Mouse (Mus musculus): ENCODE results near the gene Igsf9b. TPM values are rescaled to one million over a fixed set of nuclear protein-coding genes. Genes with fewer than 3 reads are reported as not detected.
A peak's percentile ranks its signal among the peaks of the same experiment; 100 is the strongest.

Gene Igsf9b
- total and polyA plus RNA-seq, 3 experiments = 1.8 to 12.4 (median 5.2) TPM

DNA sequence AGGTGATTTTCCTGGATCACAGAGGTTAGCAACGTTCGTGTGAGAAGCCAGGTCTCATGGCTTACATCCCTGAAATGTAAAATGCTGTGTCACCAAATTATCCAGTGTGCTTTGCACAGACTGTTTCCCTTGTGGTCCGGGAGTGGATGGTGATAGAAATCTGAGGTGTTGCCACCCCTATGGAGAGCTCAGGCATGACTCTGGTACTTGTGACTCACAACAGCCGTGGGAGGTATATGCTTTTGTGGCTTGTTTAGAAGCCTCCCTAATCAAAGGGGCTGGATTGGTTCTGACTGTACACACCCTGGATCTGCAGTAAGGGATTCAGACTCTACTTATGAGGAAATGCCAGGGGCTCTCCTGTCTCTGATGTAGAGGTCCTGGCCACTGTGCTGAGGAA, 12.7 kb upstream of the Igsf9b start:
- in situ Hi-C loops (cut with MboI; ENCODE audit: low pct_ligation_motif_present, low pct_unique_long_range_greater_than_20kb, low sequenced_read_pairs) (no loop called here), dilution Hi-C loops (cut with MboI; ENCODE audit: extremely low pct_ligation_motif_present, extremely low pct_unique_long_range_greater_than_20kb, low sequenced_read_pairs) (no loop called here)
- no peak overlapping the region for H3K27ac ChIP-seq (ENCODE audit: insufficient read depth, low read depth)
- no peak overlapping the region for H3K9ac ChIP-seq (ENCODE audit: insufficient read depth, low read depth)
- H3K36me3 ChIP-seq (replicated peaks in 1 of 2; ENCODE audit: control insufficient read depth in 1 of 2, insufficient read depth in 1 of 2, low read length in 1 of 2) = no peaks in the 10 kb centered on the region
- peak overlapping the region in 1 of 3 experiments; percentile 4 for H3K4me3 ChIP-seq (replicated peaks in 1 of 3; ENCODE audit: low read depth in 2 of 3, low read length in 2 of 3, poor library complexity in 1 of 3)
- no peak for TF ChIP-seq ETS1 (conservative IDR thresholded peaks at IDR 0.05; ENCODE audit: low read depth, low read length)
- TF ChIP-seq POLR2AphosphoS2 (IDR thresholded peaks at IDR 0.05; ENCODE audit: low read depth, low read length) = no peak
- TF ChIP-seq NRF1 (IDR thresholded peaks at IDR 0.05; ENCODE audit: low read depth, low read length) = no peak
- TF ChIP-seq USF2 (conservative IDR thresholded peaks at IDR 0.05; ENCODE audit: low read depth, low read length) = no peak
- no peak for TF ChIP-seq USF1 (IDR thresholded peaks at IDR 0.05; ENCODE audit: low read depth, low read length)
- no peak for TF ChIP-seq SIN3A (IDR thresholded peaks at IDR 0.05; ENCODE audit: low read length)
- TF ChIP-seq SMC3 (IDR thresholded peaks at IDR 0.05; ENCODE audit: low read depth, low read length) = no peak
- TF ChIP-seq JUND (conservative IDR thresholded peaks at IDR 0.05; ENCODE audit: low read depth, low read length) = no peak
- TF ChIP-seq ZKSCAN1 (IDR thresholded peaks at IDR 0.05; ENCODE audit: borderline replicate concordance, low read depth, low read length) = no peak
- no peaks in the 10 kb centered on the region for H3K9me3 ChIP-seq (replicated peaks; ENCODE audit: low read length)
- H3K4me1 ChIP-seq (ENCODE audit: control insufficient read depth in 1 of 2, insufficient read depth in 2 of 2) = peaks cover 23 to 37% of the 10 kb centered on the region in 2 experiments
- no peak for DNase-seq (ENCODE audit: extremely low read depth)
- H3K79me2 ChIP-seq (replicated peaks; ENCODE audit: control insufficient read depth, extremely low read depth, insufficient read depth, poor library complexity, severe bottlenecking) = no peaks in the 10 kb centered on the region
- H3K27me3 ChIP-seq (replicated peaks) = no peaks in the 10 kb centered on the region
- H3K4me2 ChIP-seq (ENCODE audit: insufficient read depth, low read depth, poor library complexity, severe bottlenecking) = no peak overlapping the region

DNA sequence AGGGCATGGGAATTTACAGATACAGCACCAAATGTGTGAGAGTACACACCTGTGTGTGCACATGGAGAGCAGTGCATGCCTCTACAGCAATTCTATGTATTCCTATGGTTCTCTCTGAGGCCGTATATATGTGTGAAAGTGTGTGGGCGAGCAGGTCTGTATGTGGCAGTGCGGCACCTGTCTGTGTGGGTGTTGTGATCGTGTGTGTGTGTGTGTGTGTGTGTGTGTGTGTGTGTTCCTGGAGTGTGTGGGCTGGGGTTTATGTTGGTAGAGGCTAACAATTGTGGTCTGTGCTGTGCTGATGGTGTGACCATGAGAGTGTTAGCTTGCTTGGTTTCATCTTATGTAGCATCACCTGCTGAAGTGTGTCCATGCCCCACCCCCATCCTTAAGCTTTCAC, 12.1 kb upstream of the Igsf9b start:
- Histone ChIP-seq H3K79me2 (replicated peaks; ENCODE audit: control insufficient read depth, extremely low read depth, insufficient read depth, poor library complexity, severe bottlenecking) (no peaks in the 10 kb centered on the region), H3K9ac (ENCODE audit: insufficient read depth, low read depth) (no peak overlapping the region), H3K27me3 (replicated peaks) (no peaks in the 10 kb centered on the region), H3K36me3 (replicated peaks in 1 of 2; ENCODE audit: control insufficient read depth in 1 of 2, insufficient read depth in 1 of 2, low read length in 1 of 2) (no peaks in the 10 kb centered on the region), H3K4me2 (ENCODE audit: insufficient read depth, low read depth, poor library complexity, severe bottlenecking) (no peak overlapping the region), H3K4me3 (replicated peaks in 1 of 3; ENCODE audit: low read depth in 2 of 3, low read length in 2 of 3, poor library complexity in 1 of 3) (peak overlapping the region in 1 of 3 experiments; percentile 8), H3K27ac (ENCODE audit: insufficient read depth, low read depth) (peak overlapping the region; percentile 11; the same call in 1 of the 2 replicates), H3K9me3 (replicated peaks; ENCODE audit: low read length) (no peaks in the 10 kb centered on the region), H3K4me1 (ENCODE audit: control insufficient read depth in 1 of 2, insufficient read depth in 2 of 2) (peaks cover 23 to 37% of the 10 kb centered on the region in 2 experiments)
- no peak for TF ChIP-seq CTCF (conservative IDR thresholded peaks at IDR 0.05 in 1 of 2, IDR thresholded peaks at IDR 0.05 in 1 of 2; ENCODE audit: low read depth in 2 of 2, low read length in 2 of 2)
- no peak for TF ChIP-seq BHLHE40 (IDR thresholded peaks at IDR 0.05; ENCODE audit: low read depth, low read length)
- TF ChIP-seq NELFE (IDR thresholded peaks at IDR 0.05; ENCODE audit: low read depth, low read length) = no peak
- TF ChIP-seq RAD21 (IDR thresholded peaks at IDR 0.05; ENCODE audit: low read depth, low read length) = no peak
- TF ChIP-seq KAT2A (IDR thresholded peaks at IDR 0.05; ENCODE audit: insufficient replicate concordance, low read length) = no peak
- in situ Hi-C loops (cut with MboI; ENCODE audit: low pct_ligation_motif_present, low pct_unique_long_range_greater_than_20kb, low sequenced_read_pairs) = no loop called here
- dilution Hi-C loops (cut with MboI; ENCODE audit: extremely low pct_ligation_motif_present, extremely low pct_unique_long_range_greater_than_20kb, low sequenced_read_pairs) = no loop called here
- no peak for DNase-seq (ENCODE audit: extremely low read depth)

DNA sequence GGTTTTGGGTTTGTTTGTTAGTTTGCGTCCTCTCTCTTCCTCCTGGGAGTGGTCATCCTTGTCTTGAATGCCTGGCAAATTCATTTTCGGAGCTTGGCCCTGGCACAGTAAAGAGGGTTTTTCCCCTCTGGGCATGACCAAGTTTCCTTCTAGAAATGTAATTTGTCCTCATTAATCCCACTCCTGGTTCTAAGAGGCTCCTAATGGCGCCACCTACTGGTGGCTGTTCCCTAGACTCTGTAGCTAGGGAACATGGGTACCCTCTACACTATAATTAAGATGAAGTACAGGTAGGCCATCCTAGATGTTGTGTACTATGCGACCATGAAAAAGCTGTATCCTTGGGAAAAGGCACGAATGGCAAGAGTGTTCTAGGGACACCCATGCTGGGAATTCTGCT, 11.6 kb upstream of the Igsf9b start:
- Histone ChIP-seq H3K36me3 (replicated peaks in 1 of 2; ENCODE audit: control insufficient read depth in 1 of 2, insufficient read depth in 1 of 2, low read length in 1 of 2) (no peaks in the 10 kb centered on the region), H3K27me3 (replicated peaks) (no peaks in the 10 kb centered on the region), H3K9me3 (replicated peaks; ENCODE audit: low read length) (no peaks in the 10 kb centered on the region), H3K27ac (ENCODE audit: insufficient read depth, low read depth) (peak overlapping the region; percentile 11; the same call in 1 of the 2 replicates), H3K4me2 (ENCODE audit: insufficient read depth, low read depth, poor library complexity, severe bottlenecking) (no peak overlapping the region), H3K9ac (ENCODE audit: insufficient read depth, low read depth) (no peak overlapping the region), H3K79me2 (replicated peaks; ENCODE audit: control insufficient read depth, extremely low read depth, insufficient read depth, poor library complexity, severe bottlenecking) (no peaks in the 10 kb centered on the region), H3K4me1 (ENCODE audit: control insufficient read depth in 1 of 2, insufficient read depth in 2 of 2) (peaks cover 23 to 37% of the 10 kb centered on the region in 2 experiments), H3K4me3 (replicated peaks in 1 of 3; ENCODE audit: low read depth in 2 of 3, low read length in 2 of 3, poor library complexity in 1 of 3) (peak overlapping the region in 1 of 3 experiments; percentile 8)
- DNase-seq (ENCODE audit: extremely low read depth) = peak; percentile 82
- dilution Hi-C loops (cut with MboI; ENCODE audit: extremely low pct_ligation_motif_present, extremely low pct_unique_long_range_greater_than_20kb, low sequenced_read_pairs) = no loop called here
- in situ Hi-C loops (cut with MboI; ENCODE audit: low pct_ligation_motif_present, low pct_unique_long_range_greater_than_20kb, low sequenced_read_pairs) = no loop called here
- TF ChIP-seq TCF12 (IDR thresholded peaks at IDR 0.05; ENCODE audit: low read depth, low read length) = no peak
- no peak for TF ChIP-seq EP300 (IDR thresholded peaks at IDR 0.05; ENCODE audit: low read length)
- TF ChIP-seq CTCF (conservative IDR thresholded peaks at IDR 0.05 in 1 of 2, IDR thresholded peaks at IDR 0.05 in 1 of 2; ENCODE audit: low read depth in 2 of 2, low read length in 2 of 2) = peak; percentile 64 to 90
- TF ChIP-seq CHD1 (IDR thresholded peaks at IDR 0.05; ENCODE audit: low read depth, low read length) = no peak
- TF ChIP-seq USF2 (conservative IDR thresholded peaks at IDR 0.05; ENCODE audit: low read depth, low read length) = no peak
- TF ChIP-seq MYC (IDR thresholded peaks at IDR 0.05; ENCODE audit: low read depth, low read length) = 0 out of 2 replicates have a peak, but pooled peaks have one; percentile 68
- TF ChIP-seq ZKSCAN1 (IDR thresholded peaks at IDR 0.05; ENCODE audit: borderline replicate concordance, low read depth, low read length) = no peak
- no peak for TF ChIP-seq UBTF (IDR thresholded peaks at IDR 0.05; ENCODE audit: low read depth, low read length)
- TF ChIP-seq NRF1 (IDR thresholded peaks at IDR 0.05; ENCODE audit: low read depth, low read length) = no peak
- TF ChIP-seq TBP (conservative IDR thresholded peaks at IDR 0.05; ENCODE audit: low read depth, low read length) = no peak
- TF ChIP-seq RCOR1 (conservative IDR thresholded peaks at IDR 0.05; ENCODE audit: low read depth, low read length) = no peak
- peak; percentile 58 for TF ChIP-seq ZC3H11A (IDR thresholded peaks at IDR 0.05; ENCODE audit: low read depth, low read length)
- TF ChIP-seq MXI1 (IDR thresholded peaks at IDR 0.05; ENCODE audit: low read depth, low read length) = no peak
- no peak for TF ChIP-seq MAFK (IDR thresholded peaks at IDR 0.05; ENCODE audit: insufficient replicate concordance, low read length)
- no peak for TF ChIP-seq GABPA (IDR thresholded peaks at IDR 0.05; ENCODE audit: insufficient replicate concordance, low read depth, low read length)
- TF ChIP-seq POLR2AphosphoS2 (IDR thresholded peaks at IDR 0.05; ENCODE audit: low read depth, low read length) = no peak
- no peak for TF ChIP-seq BHLHE40 (IDR thresholded peaks at IDR 0.05; ENCODE audit: low read depth, low read length)

Measured in CH12.LX (cell line).